Mouse (Mus musculus) heart, postnatal 25 days (tissue): ENCODE measurements around the gene Gpr62. TPM values are rescaled to one million over a fixed set of nuclear protein-coding genes. Genes with fewer than 3 reads are reported as not detected.

ENCODE experiments used
- DNase-seq: peaks from one replicate; pipeline ENCODE4 v3.0.0; 2022; ENCODE audit warnings: low spot score
- intact Hi-C: fragments of 180-260 bp; cut with DNase I; formaldehyde crosslinking; loops from one replicate; pipeline ENCODE4 v1.15.1; 2025
- total RNA-seq, 2 experiments: library from RNA; stranded (reverse); gene quantifications; 2 replicates each; pipeline ENCODE4 v1.2.3; 2021

Gene Gpr62
- total RNA-seq, 2 experiments from 2014 or later: not detected

GRCm38 (mm10) chr9:106476002-106476923, 10.5 kb upstream of the Gpr62 start:
- intact Hi-C loops: loop anchor here (2.0 to 5.0 kb wide), 3 partner anchors 47 to 169 kb away; partner anchors contain the start of genes Dusp7 and Rpl29

GRCm38 (mm10) chr9:106475663-106476001, 9.9 kb upstream of the Gpr62 start, which contains the start of gene Rrp9:
TSS of gene Rrp9 (plus strand) at chr9:106475963.
- peak; percentile 1 for DNase-seq

More at GRCm38 (mm10) chr9:106476002-106476923, 10.5 kb upstream of the Gpr62 start:
- peak; percentile 66 for DNase-seq

GRCm38 (mm10) chr9:106475046-106475445, 9.3 kb upstream of the Gpr62 start:
- peak; percentile 21 for DNase-seq

More at GRCm38 (mm10) chr9:106475663-106476001, 9.9 kb upstream of the Gpr62 start, which contains the start of gene Rrp9:
- intact Hi-C loops: loop anchor here (1.0 to 5.0 kb wide), 5 partner anchors 27 to 189 kb away; partner anchors contain the start of genes Dusp7 and Rpl29

GRCm38 (mm10) chr9:106474456-106474855, 8.7 kb upstream of the Gpr62 start:
- peak; percentile 44 for DNase-seq
- intact Hi-C loops: loop anchor here (2.0 kb wide), 1 partner anchor 188 kb away; no protein-coding TSS in a partner anchor

More at GRCm38 (mm10) chr9:106475046-106475445, 9.3 kb upstream of the Gpr62 start:
- intact Hi-C loops: loop anchor here (1.0 to 5.0 kb wide), 4 partner anchors 27 to 188 kb away; partner anchors contain the start of gene Dusp7

- intact Hi-C loops: loop anchor here (2.0 kb wide), 2 partner anchors 15 to 187 kb away; no protein-coding TSS in a partner anchor
- DNase-seq: no peak
Measured at GRCm38 (mm10) chr9:106473753-106474105, 8.0 kb upstream of the Gpr62 start.

GRCm38 (mm10) chr9:106473081-106473752, 7.5 kb upstream of the Gpr62 start:
- intact Hi-C loops: loop anchor here (2.0 kb wide), 1 partner anchor 14 kb away; no protein-coding TSS in a partner anchor
- peak; percentile 1 for DNase-seq

- intact Hi-C loops: loop anchor here (2.0 kb wide), 1 partner anchor 14 kb away; no protein-coding TSS in a partner anchor
Measured at GRCm38 (mm10) chr9:106472321-106472720, 6.6 kb upstream of the Gpr62 start.

GRCm38 (mm10) chr9:106471892-106472291, 6.2 kb upstream of the Gpr62 start:
- intact Hi-C loops: loop anchor here (2.0 kb wide), 1 partner anchor 13 kb away; no protein-coding TSS in a partner anchor
- peak; percentile 72 for DNase-seq

More at GRCm38 (mm10) chr9:106472321-106472720, 6.6 kb upstream of the Gpr62 start:
- DNase-seq: no peak

GRCm38 (mm10) chr9:106470991-106471750, 5.4 kb upstream of the Gpr62 start:
- DNase-seq: no peak
- intact Hi-C loops: no loop called here

GRCm38 (mm10) chr9:106469776-106470175, 4.0 kb upstream of the Gpr62 start:
- DNase-seq: no peak
- intact Hi-C loops: no loop called here

GRCm38 (mm10) chr9:106469317-106469716, 3.6 kb upstream of the Gpr62 start:
- DNase-seq: no peak
- intact Hi-C loops: no loop called here

- no peak for DNase-seq
- intact Hi-C loops: no loop called here
Measured at GRCm38 (mm10) chr9:106467746-106468145, 2.0 kb upstream of the Gpr62 start.

GRCm38 (mm10) chr9:106466721-106467120, 983 bp upstream of the Gpr62 start:
- intact Hi-C loops: no loop called here
- no peak for DNase-seq

GRCm38 (mm10) chr9:106464751-106465541, 792 bp downstream of the Gpr62 start:
- no peak for DNase-seq
- intact Hi-C loops: no loop called here

GRCm38 (mm10) chr9:106463122-106464063, 2.3 kb downstream of the Gpr62 start:
- intact Hi-C loops: no loop called here
- no peak for DNase-seq

GRCm38 (mm10) chr9:106462430-106462800, 3.3 kb downstream of the Gpr62 start:
- no peak for DNase-seq
- intact Hi-C loops: no loop called here

- intact Hi-C loops: no loop called here
- no peak for DNase-seq
Measured at GRCm38 (mm10) chr9:106461641-106462429, 3.9 kb downstream of the Gpr62 start.
